Mouse (Mus musculus): ENCODE measurements at regions not wholly inside any gene's neighbourhood (a gene's known extent, or its start where the extent isn't known, plus 50 kb on each side); places are given as distances from the start of the nearest gene placed in this dataset.
"Not testable (repeated sequence)": the region's sequence is repeated elsewhere in the genome, so short reads cannot be mapped to it uniquely, and the experiment has no call there.

GRCm38 (mm10) chr6:67679106-67679505, 143.5 kb upstream of the Tacstd2 start:
- H3K27me3 ChIP-seq (ENCODE audit: control insufficient read depth, insufficient read depth, low read length, poor library complexity, severe bottlenecking); H3K9ac ChIP-seq (ENCODE audit: low read depth, poor library complexity, severe bottlenecking); H3K36me3 ChIP-seq (ENCODE audit: control insufficient read depth, insufficient read depth, low read length, poor library complexity, severe bottlenecking); H3K27ac ChIP-seq (ENCODE audit: insufficient read depth, low read length); H3K4me1 ChIP-seq (ENCODE audit: control insufficient read depth, insufficient read depth, low read length); H3K4me3 ChIP-seq (ENCODE audit: low read depth, low read length): not testable (repeated sequence)
- peaks cover 10% of the 10 kb centered on the region for H3K9me3 ChIP-seq (replicated peaks; ENCODE audit: control insufficient read depth, insufficient read depth, low read length, poor library complexity, severe bottlenecking)

GRCm38 (mm10) chr6:67674717-67675116, 139.1 kb upstream of the Tacstd2 start:
- H3K36me3 ChIP-seq (ENCODE audit: control insufficient read depth, insufficient read depth, low read length, poor library complexity, severe bottlenecking); H3K9ac ChIP-seq (ENCODE audit: low read depth, poor library complexity, severe bottlenecking); H3K4me1 ChIP-seq (ENCODE audit: control insufficient read depth, insufficient read depth, low read length); H3K27me3 ChIP-seq (ENCODE audit: control insufficient read depth, insufficient read depth, low read length, poor library complexity, severe bottlenecking); H3K9me3 ChIP-seq (replicated peaks; ENCODE audit: control insufficient read depth, insufficient read depth, low read length, poor library complexity, severe bottlenecking); H3K4me3 ChIP-seq (ENCODE audit: low read depth, low read length); H3K27ac ChIP-seq (ENCODE audit: insufficient read depth, low read length): not testable (repeated sequence)

GRCm38 (mm10) chr6:67673316-67673715, 137.7 kb upstream of the Tacstd2 start:
- not testable (repeated sequence) for H3K36me3 ChIP-seq (ENCODE audit: control insufficient read depth, insufficient read depth, low read length, poor library complexity, severe bottlenecking); H3K9ac ChIP-seq (ENCODE audit: low read depth, poor library complexity, severe bottlenecking); H3K4me1 ChIP-seq (ENCODE audit: control insufficient read depth, insufficient read depth, low read length); H3K9me3 ChIP-seq (replicated peaks; ENCODE audit: control insufficient read depth, insufficient read depth, low read length, poor library complexity, severe bottlenecking); H3K4me3 ChIP-seq (ENCODE audit: low read depth, low read length); H3K27ac ChIP-seq (ENCODE audit: insufficient read depth, low read length); H3K27me3 ChIP-seq (ENCODE audit: control insufficient read depth, insufficient read depth, low read length, poor library complexity, severe bottlenecking)

GRCm38 (mm10) chr6:67668073-67668472, 132.5 kb upstream of the Tacstd2 start:
- not testable (repeated sequence) for H3K27ac ChIP-seq (ENCODE audit: insufficient read depth, low read length); H3K27me3 ChIP-seq (ENCODE audit: control insufficient read depth, insufficient read depth, low read length, poor library complexity, severe bottlenecking); H3K4me1 ChIP-seq (ENCODE audit: control insufficient read depth, insufficient read depth, low read length); H3K36me3 ChIP-seq (ENCODE audit: control insufficient read depth, insufficient read depth, low read length, poor library complexity, severe bottlenecking); H3K9ac ChIP-seq (ENCODE audit: low read depth, poor library complexity, severe bottlenecking); H3K4me3 ChIP-seq (ENCODE audit: low read depth, low read length)
- H3K9me3 ChIP-seq (replicated peaks; ENCODE audit: control insufficient read depth, insufficient read depth, low read length, poor library complexity, severe bottlenecking), result peaks cover 12% of the 10 kb centered on the region; the same call in 1 of the 2 replicates

- H3K36me3 ChIP-seq (ENCODE audit: control insufficient read depth, insufficient read depth, low read length, poor library complexity, severe bottlenecking), result no peaks in the 10 kb centered on the region
Measured at GRCm38 (mm10) chr6:67631617-67632016, 96.0 kb upstream of the Tacstd2 start.

GRCm38 (mm10) chr6:67610402-67610801, 74.8 kb upstream of the Tacstd2 start:
- no peak overlapping the region for H3K4me3 ChIP-seq (ENCODE audit: low read depth, low read length)
- TF ChIP-seq CTCF (IDR thresholded peaks at IDR 0.05; ENCODE audit: low read depth, low read length) (no peak), POLR2A (IDR thresholded peaks at IDR 0.05; ENCODE audit: insufficient read depth, low read length) (no peak), EP300 (IDR thresholded peaks at IDR 0.05; ENCODE audit: insufficient read depth, low read depth, low read length) (no peak)
- no peaks in the 10 kb centered on the region for H3K27me3 ChIP-seq (ENCODE audit: control insufficient read depth, insufficient read depth, low read length, poor library complexity, severe bottlenecking)
- no peak overlapping the region for H3K9ac ChIP-seq (ENCODE audit: low read depth, poor library complexity, severe bottlenecking)
- H3K9me3 ChIP-seq (replicated peaks; ENCODE audit: control insufficient read depth, insufficient read depth, low read length, poor library complexity, severe bottlenecking), result no peaks in the 10 kb centered on the region
- no peaks in the 10 kb centered on the region for H3K36me3 ChIP-seq (ENCODE audit: control insufficient read depth, insufficient read depth, low read length, poor library complexity, severe bottlenecking)
- no peaks in the 10 kb centered on the region for H3K4me1 ChIP-seq (ENCODE audit: control insufficient read depth, insufficient read depth, low read length)
- H3K27ac ChIP-seq (ENCODE audit: insufficient read depth, low read length), result no peak overlapping the region

More at GRCm38 (mm10) chr6:67631617-67632016, 96.0 kb upstream of the Tacstd2 start:
- Histone ChIP-seq H3K4me3 (ENCODE audit: low read depth, low read length) (no peak overlapping the region), H3K27me3 (ENCODE audit: control insufficient read depth, insufficient read depth, low read length, poor library complexity, severe bottlenecking) (no peaks in the 10 kb centered on the region), H3K4me1 (ENCODE audit: control insufficient read depth, insufficient read depth, low read length) (no peaks in the 10 kb centered on the region), H3K27ac (ENCODE audit: insufficient read depth, low read length) (no peak overlapping the region), H3K9me3 (replicated peaks; ENCODE audit: control insufficient read depth, insufficient read depth, low read length, poor library complexity, severe bottlenecking) (no peaks in the 10 kb centered on the region), H3K9ac (ENCODE audit: low read depth, poor library complexity, severe bottlenecking) (no peak overlapping the region)
- no peak for TF ChIP-seq EP300 (IDR thresholded peaks at IDR 0.05; ENCODE audit: insufficient read depth, low read depth, low read length)
- no peak for TF ChIP-seq CTCF (IDR thresholded peaks at IDR 0.05; ENCODE audit: low read depth, low read length)
- no peak for TF ChIP-seq POLR2A (IDR thresholded peaks at IDR 0.05; ENCODE audit: insufficient read depth, low read length)

- H3K27me3 ChIP-seq (ENCODE audit: control insufficient read depth, insufficient read depth, low read length, poor library complexity, severe bottlenecking); H3K4me3 ChIP-seq (ENCODE audit: low read depth, low read length); H3K4me1 ChIP-seq (ENCODE audit: control insufficient read depth, insufficient read depth, low read length); H3K9ac ChIP-seq (ENCODE audit: low read depth, poor library complexity, severe bottlenecking); H3K9me3 ChIP-seq (replicated peaks; ENCODE audit: control insufficient read depth, insufficient read depth, low read length, poor library complexity, severe bottlenecking); H3K27ac ChIP-seq (ENCODE audit: insufficient read depth, low read length); H3K36me3 ChIP-seq (ENCODE audit: control insufficient read depth, insufficient read depth, low read length, poor library complexity, severe bottlenecking): not testable (repeated sequence)
Measured at GRCm38 (mm10) chr6:67609461-67609860, 73.9 kb upstream of the Tacstd2 start.
